Mouse (Mus musculus) heart, embryonic 11.5 days (tissue): ENCODE data around the gene Steap1. TPM values are rescaled to one million over a fixed set of nuclear protein-coding genes. Genes with fewer than 3 reads are reported as not detected.

Source experiments
- ATAC-seq: fragments of 200-750 bp; cut with Nextera tagmentation; replicated peaks from 2 replicates; pipeline ENCODE4 v1.8.0; 2017; ENCODE audit warnings: moderate library complexity; ENCODE audit not compliant: insufficient number of reproducible peaks, low FRiP score, low TSS enrichment
- H3K27ac ChIP-seq: fragments of 300-500 bp; sonication (generic); 2 replicates; pipeline ENCODE4 v1.5.1; 2014; ENCODE audit warnings: mild to moderate bottlenecking, low read depth, low read length
- H3K27me3 ChIP-seq: fragments of 300-500 bp; sonication (generic); 2 replicates; pipeline ENCODE4 v1.6.1; 2014; ENCODE audit warnings: mild to moderate bottlenecking, low read length, mixed read lengths; ENCODE audit not compliant: control insufficient read depth, insufficient read depth
- H3K36me3 ChIP-seq: fragments of 300-500 bp; sonication (generic); 2 replicates; pipeline ENCODE4 v1.6.1; 2014; ENCODE audit warnings: mild to moderate bottlenecking, low read length, moderate library complexity, mixed read lengths; ENCODE audit not compliant: control insufficient read depth, insufficient read depth
- H3K4me1 ChIP-seq: fragments of 300-500 bp; sonication (generic); 2 replicates; pipeline ENCODE4 v1.6.1; 2014; ENCODE audit warnings: low read length; ENCODE audit not compliant: control insufficient read depth, insufficient read depth
- H3K4me2 ChIP-seq: fragments of 300-500 bp; sonication (generic); 2 replicates; pipeline ENCODE4 v1.6.1; 2014; ENCODE audit warnings: mild to moderate bottlenecking, moderate library complexity
- H3K4me3 ChIP-seq: fragments of 300-500 bp; sonication (generic); 2 replicates; pipeline ENCODE4 v1.5.1; 2014; ENCODE audit warnings: low read depth, low read length
- H3K9ac ChIP-seq: fragments of 300-500 bp; sonication (generic); 2 replicates; pipeline ENCODE4 v1.6.1; 2014; ENCODE audit warnings: mild to moderate bottlenecking, low read depth, low read length, moderate library complexity
- H3K9me3 ChIP-seq: fragments of 300-500 bp; sonication (generic); replicated peaks from 2 replicates; pipeline ENCODE4 v1.6.1; 2016; ENCODE audit warnings: low read length; ENCODE audit not compliant: control insufficient read depth
- WGBS: fragments of 180-500 bp; shearing (Covaris S2); extraction: QIAGEN DNeasy Blood & Tissue Kit; methylation state at CpG from one replicate; pipeline ENCODE4 v1.1.7; 2014; ENCODE audit not compliant: insufficient replicate concordance; 5-methylcytosine and 5-hydroxymethylcytosine counted together
- polyA plus RNA-seq: library from polyadenylated mRNA; unstranded; fragments of >200 nt; fragmentation: Nextera tagmentation; extraction: Ambion mirVana; gene quantifications from 2 replicates; pipeline ENCODE4 v1.2.1, GENCODE M21; 2014

Gene Steap1
- polyA plus RNA-seq: 3.7 and 4.0 TPM in 2 replicates

- peak within 1 kb of the TSS; percentile 67 for H3K4me3 ChIP-seq
Measured at GRCm38 (mm10) chr5:5748866-5749682, at the start of gene Steap1. Steap1 (minus strand) TSS chr5:5749326.

DNA sequence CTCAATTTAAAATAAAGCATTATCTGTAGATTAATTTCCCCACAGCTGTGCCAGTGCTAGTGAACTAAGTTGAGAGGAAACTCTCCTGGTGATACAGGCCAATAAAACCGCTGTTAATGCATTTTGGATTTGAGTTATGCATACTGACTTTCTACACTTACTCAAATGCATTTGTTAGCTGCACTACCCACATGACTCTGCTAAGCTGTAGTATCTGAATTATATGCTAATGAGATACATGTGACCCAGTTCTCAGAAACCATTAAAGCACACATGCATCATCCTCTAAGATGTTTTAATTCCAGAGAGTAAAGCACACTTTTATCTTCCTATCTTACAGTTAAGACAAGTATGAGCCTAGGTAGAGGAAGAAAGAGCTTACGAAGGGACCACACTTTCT is 38.0 kb upstream of the Steap1 start:
- WGBS: 75% methylated on average over 2 of the region's 2 CpGs

More at GRCm38 (mm10) chr5:5748866-5749682, at the start of gene Steap1:
- no peaks in the 10 kb centered on the region for H3K36me3 ChIP-seq
- WGBS: under 1% methylated on average over 75 of the region's 75 CpGs
- H3K4me2 ChIP-seq: peak within 1 kb of the TSS; percentile 95
- no peaks in the 10 kb centered on the region for H3K4me1 ChIP-seq
- peak; percentile 90 for ATAC-seq
- H3K9me3 ChIP-seq: no peaks in the 10 kb centered on the region
- peak within 1 kb of the TSS; percentile 77 for H3K9ac ChIP-seq
- no peak within 1 kb of the TSS for H3K27ac ChIP-seq
- peaks cover 6% of the 10 kb centered on the region; the same call in 1 of the 2 replicates for H3K27me3 ChIP-seq

DNA sequence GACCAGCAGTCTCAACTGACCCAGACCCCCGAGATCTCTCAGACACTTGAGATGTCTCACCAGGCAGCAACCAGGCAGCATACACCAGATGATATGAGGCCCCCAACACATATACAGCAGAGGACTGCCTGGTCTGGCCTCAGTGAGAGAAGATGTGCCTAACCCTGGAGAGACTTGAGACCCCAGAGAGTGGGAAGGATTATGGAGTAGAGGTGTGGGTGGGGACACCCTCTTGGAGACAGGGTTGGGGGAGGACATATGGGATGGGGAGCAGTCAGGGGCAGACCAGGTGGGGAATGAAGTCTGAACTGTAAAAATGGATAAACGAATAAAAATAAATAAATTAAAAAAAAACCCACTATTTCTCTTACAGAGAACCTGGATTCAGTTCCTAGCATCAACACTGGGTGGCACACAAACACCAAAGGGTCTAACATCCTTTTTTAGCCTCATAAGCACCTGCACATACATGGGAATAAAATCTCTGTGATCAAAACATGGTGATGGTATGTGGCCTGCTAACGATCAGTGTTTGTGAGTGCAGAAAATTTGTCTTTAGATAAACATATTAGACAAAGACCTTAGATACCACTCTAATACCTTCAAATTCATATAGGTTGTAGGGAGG is 7.4 kb upstream of the Steap1 start:
- Histone ChIP-seq H3K4me2 (no peak overlapping the region), H3K4me3 (no peak overlapping the region), H3K36me3 (no peaks in the 10 kb centered on the region), H3K9me3 (no peaks in the 10 kb centered on the region), H3K4me1 (no peaks in the 10 kb centered on the region), H3K27ac (no peak overlapping the region), H3K9ac (no peak overlapping the region), H3K27me3 (peaks cover 4% of the 10 kb centered on the region; the same call in 1 of the 2 replicates)
- no peak for ATAC-seq
- WGBS: 56% methylated on average over 3 of the region's 3 CpGs

More for the DNA sequence above, 38.0 kb upstream of the Steap1 start:
- no peak overlapping the region for H3K9ac ChIP-seq
- H3K27me3 ChIP-seq: no peaks in the 10 kb centered on the region
- H3K4me1 ChIP-seq: no peaks in the 10 kb centered on the region
- no peaks in the 10 kb centered on the region for H3K9me3 ChIP-seq
- H3K4me3 ChIP-seq: no peak overlapping the region
- no peaks in the 10 kb centered on the region for H3K36me3 ChIP-seq
- no peak overlapping the region for H3K4me2 ChIP-seq
- no peak overlapping the region for H3K27ac ChIP-seq
- ATAC-seq: no peak

DNA sequence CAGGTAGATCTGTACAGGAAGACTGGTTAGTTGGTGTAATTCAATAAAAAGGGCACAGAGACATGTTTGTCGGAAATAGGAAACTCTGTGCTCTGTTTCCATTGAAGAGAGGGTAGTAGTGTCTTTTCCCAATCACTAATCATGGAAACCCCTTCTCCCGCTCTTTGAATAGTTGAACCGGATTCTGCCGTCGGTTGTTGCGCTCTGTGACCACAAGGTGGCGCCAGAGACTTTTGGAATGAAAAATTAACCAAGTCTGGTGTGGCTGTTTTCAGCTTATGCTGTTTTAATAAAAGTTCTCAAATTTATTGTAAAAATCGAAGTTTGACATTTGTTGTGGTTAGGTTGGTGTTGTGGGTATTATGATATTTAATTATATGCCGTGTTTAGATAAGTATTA is 5.9 kb upstream of the Steap1 start:
- 3% methylated on average over 9 of the region's 9 CpGs for WGBS
- no peak overlapping the region for H3K4me3 ChIP-seq
- H3K36me3 ChIP-seq: no peaks in the 10 kb centered on the region
- peaks cover 4% of the 10 kb centered on the region; the same call in 1 of the 2 replicates for H3K27me3 ChIP-seq
- no peak for ATAC-seq
- no peak overlapping the region for H3K27ac ChIP-seq
- no peaks in the 10 kb centered on the region for H3K4me1 ChIP-seq
- no peaks in the 10 kb centered on the region for H3K9me3 ChIP-seq
- H3K9ac ChIP-seq: no peak overlapping the region
- H3K4me2 ChIP-seq: no peak overlapping the region

GRCm38 (mm10) chr5:5749772-5750222 is 671 bp upstream of the Steap1 start:
- Histone ChIP-seq H3K4me2 (peak overlapping the region; percentile 95), H3K27ac (no peak overlapping the region), H3K4me3 (peak overlapping the region; percentile 67), H3K9ac (no peak overlapping the region), H3K4me1 (no peaks in the 10 kb centered on the region), H3K36me3 (no peaks in the 10 kb centered on the region), H3K27me3 (peaks cover 6% of the 10 kb centered on the region; the same call in 1 of the 2 replicates), H3K9me3 (no peaks in the 10 kb centered on the region)
- ATAC-seq: peak; percentile 63; the same call in 1 of the 2 replicates
- WGBS: 1% methylated on average over 13 of the region's 13 CpGs

DNA sequence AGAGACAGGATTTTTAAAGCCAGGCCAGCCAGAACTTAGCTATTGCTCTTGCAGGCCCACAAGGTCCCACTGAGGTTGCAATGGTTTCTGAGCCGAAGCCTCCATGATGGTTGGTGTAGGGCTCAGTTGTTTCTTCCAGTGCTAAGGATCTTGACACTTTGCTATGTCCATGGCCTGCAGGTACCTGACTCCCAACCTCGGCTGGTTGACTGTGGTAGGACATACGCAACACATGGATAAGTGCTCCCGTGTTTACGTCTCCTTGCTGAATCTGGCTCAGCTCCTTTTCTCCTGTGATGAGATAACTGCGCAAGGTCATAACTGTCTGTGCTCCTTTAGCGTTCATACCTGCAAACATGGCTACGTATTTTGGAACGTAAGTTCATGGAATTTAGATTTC is 14.7 kb downstream of the Steap1 start:
- Histone ChIP-seq H3K9ac (no peak overlapping the region), H3K36me3 (no peaks in the 10 kb centered on the region), H3K4me3 (no peak overlapping the region), H3K27ac (no peak overlapping the region), H3K27me3 (no peaks in the 10 kb centered on the region), H3K9me3 (no peaks in the 10 kb centered on the region), H3K4me1 (no peaks in the 10 kb centered on the region), H3K4me2 (no peak overlapping the region)
- ATAC-seq: no peak
- 89% methylated on average over 9 of the region's 9 CpGs for WGBS

DNA sequence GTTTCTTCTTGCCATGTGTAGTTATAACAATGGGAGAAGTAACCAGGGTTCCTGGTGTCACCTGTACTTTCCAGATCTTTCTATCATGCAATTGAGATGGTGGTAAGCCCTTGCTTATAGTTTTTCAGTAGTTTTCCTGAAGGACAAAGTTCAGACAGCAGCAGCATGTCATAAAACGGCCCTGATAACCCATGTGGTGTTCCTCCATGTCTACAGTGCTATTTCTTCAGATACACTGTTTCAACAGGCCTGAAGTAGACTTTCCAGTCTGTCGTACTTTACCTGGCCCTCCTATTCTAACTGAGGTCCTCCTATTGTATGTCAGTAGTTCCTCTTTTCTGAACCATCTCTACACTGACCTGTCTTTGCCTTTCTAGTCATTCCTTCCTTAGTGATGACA is 16.3 kb downstream of the Steap1 start:
- no peak overlapping the region for H3K4me3 ChIP-seq
- H3K4me2 ChIP-seq: no peak overlapping the region
- H3K9me3 ChIP-seq: no peaks in the 10 kb centered on the region
- WGBS: 79% methylated on average over 2 of the region's 2 CpGs
- H3K4me1 ChIP-seq: no peaks in the 10 kb centered on the region
- H3K36me3 ChIP-seq: no peaks in the 10 kb centered on the region
- ATAC-seq: no peak
- H3K27ac ChIP-seq: no peak overlapping the region
- no peak overlapping the region for H3K9ac ChIP-seq
- H3K27me3 ChIP-seq: no peaks in the 10 kb centered on the region

- Histone ChIP-seq H3K27me3 (no peaks in the 10 kb centered on the region), H3K4me2 (no peak overlapping the region), H3K9me3 (no peaks in the 10 kb centered on the region), H3K27ac (no peak overlapping the region), H3K4me1 (no peaks in the 10 kb centered on the region), H3K4me3 (no peak overlapping the region), H3K36me3 (no peaks in the 10 kb centered on the region), H3K9ac (no peak overlapping the region)
- ATAC-seq: no peak
- 86% methylated on average over 3 of the region's 3 CpGs for WGBS
Measured at GRCm38 (mm10) chr5:5732208-5732607, 16.9 kb downstream of the Steap1 start.
